Mouse (Mus musculus) lung, adult 2 months (tissue): Measurements from ENCODE around the gene Aco1. TPM values are rescaled to one million over a fixed set of nuclear protein-coding genes. Genes with fewer than 3 reads are reported as not detected.
A peak's percentile ranks its signal among the peaks of the same experiment; 100 is the strongest.
"Not testable (repeated sequence)": the region's sequence is repeated elsewhere in the genome, so short reads cannot be mapped to it uniquely, and the experiment has no call there.

Source experiments
- DNase-seq: peaks from one replicate; pipeline ENCODE4 v3.0.0; 2022
- H3K4me1 ChIP-seq: fragments of 200-500 bp; 2 replicates; pipeline ENCODE4 v1.6.1; 2011; ENCODE audit warnings: low read length; ENCODE audit not compliant: control insufficient read depth, insufficient read depth
- H3K4me3 ChIP-seq: fragments of 200-500 bp; replicated peaks from 2 replicates; pipeline ENCODE3; 2011; ENCODE audit warnings: low read depth, mild to moderate bottlenecking, control low read depth, low read length; ENCODE audit errors: extremely low read depth
- CTCF ChIP-seq: fragments of 200-500 bp; IDR thresholded peaks from 2 replicates; pipeline ENCODE4 v1.5.1; 2011; ENCODE audit warnings: mild to moderate bottlenecking, low read length, control low read depth; ENCODE audit not compliant: insufficient read depth
- POLR2A ChIP-seq: fragments of 200-500 bp; IDR thresholded peaks from 2 replicates; pipeline ENCODE4 v1.6.1; 2011; ENCODE audit warnings: low read depth, mild to moderate bottlenecking, control low read depth, low read length, borderline replicate concordance; ENCODE audit errors: extremely low read depth
- WGBS: fragments of 180-500 bp; shearing (Covaris S2); methylation state at CpG from one replicate; pipeline ENCODE4 v1.1.7; 2018; 5-methylcytosine and 5-hydroxymethylcytosine counted together
- polyA plus RNA-seq: library from polyadenylated mRNA; depleted of rRNA; stranded (reverse); fragments of >200 nt; gene quantifications from 2 replicates; pipeline ENCODE4 v1.2.3, GENCODE M21; 2012; rRNA removed

Aco1 gene
- polyA plus RNA-seq, result 28.9 and 35.4 TPM in 2 replicates

DNA sequence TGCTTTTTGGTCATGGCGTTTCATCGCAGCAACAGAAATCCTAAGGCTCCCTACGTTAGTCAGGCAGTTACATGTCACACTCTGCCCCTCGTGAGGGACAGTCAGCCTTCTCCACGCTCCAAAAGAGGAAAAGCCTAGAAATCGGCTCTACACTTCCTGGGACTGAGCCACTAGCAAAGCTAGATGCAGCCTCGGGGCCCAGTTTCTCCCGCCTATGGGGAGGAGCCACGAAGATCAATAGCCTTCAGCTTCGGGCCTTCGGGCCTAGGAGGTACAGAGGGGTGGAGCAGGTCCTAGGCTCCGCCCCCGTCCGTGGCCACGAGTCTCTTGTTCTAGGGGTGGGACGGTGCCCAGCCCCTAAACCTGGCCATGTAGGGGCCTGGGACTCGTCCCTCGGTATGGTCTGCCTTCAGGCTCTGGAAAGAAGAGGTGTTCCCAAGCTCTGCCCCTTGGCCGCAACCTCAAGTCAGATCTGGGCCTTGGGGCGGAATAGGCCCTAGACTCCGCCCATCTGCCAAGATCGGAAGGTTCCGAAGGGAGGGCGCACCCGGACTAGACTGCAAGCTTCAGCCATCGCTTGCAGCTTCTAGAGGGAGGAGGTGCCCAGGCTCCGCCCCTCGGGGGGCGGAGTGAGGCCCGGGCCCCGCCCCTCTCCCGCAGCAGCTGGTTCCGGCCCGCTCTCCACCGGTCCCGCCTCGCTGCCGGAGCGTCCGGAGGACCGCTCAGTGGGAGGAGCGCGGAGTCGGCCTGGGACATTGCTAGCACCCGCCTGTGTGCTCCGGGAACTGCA lies at the start of gene Aco1:
Gene Aco1, plus strand, starts transcription at position 339 of the 790 bp plus-strand sequence.
- peak; percentile 97 for DNase-seq
- Histone ChIP-seq H3K4me3 (peak within 1 kb of the TSS; percentile 86), H3K4me1 (peaks cover 11% of the 10 kb centered on the region; the same call in 1 of the 2 replicates)
- TF ChIP-seq POLR2A, result peak; percentile 78; the same call in 1 of the 2 replicates
- no peak for TF ChIP-seq CTCF
- under 1% methylated on average over 46 of the region's 46 CpGs for WGBS

DNA sequence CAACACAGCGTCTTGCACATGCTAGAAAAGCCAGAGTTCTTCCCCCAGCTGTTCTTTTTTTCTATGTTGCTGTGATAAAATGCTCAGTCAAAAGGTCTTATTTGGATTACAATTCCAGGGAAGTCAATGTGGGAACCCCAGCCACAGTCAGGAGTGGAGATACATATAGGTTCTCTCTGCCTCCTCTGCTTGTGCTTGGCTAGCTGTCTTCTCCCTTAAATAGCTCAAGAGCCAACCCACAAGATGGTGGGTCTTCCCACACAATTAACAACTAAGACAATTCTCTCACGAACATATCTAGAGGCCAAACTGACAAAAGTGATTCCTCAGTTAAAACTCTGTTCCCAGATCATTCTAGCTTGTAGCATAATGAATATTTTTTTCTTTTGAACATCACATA lies 47.9 kb upstream of the Aco1 start:
- Histone ChIP-seq H3K4me1 (no peaks in the 10 kb centered on the region), H3K4me3 (no peak overlapping the region)
- TF ChIP-seq CTCF, result no peak
- TF ChIP-seq POLR2A, result no peak
- no peak for DNase-seq
- 69% methylated on average over 2 of the region's 2 CpGs for WGBS

DNA sequence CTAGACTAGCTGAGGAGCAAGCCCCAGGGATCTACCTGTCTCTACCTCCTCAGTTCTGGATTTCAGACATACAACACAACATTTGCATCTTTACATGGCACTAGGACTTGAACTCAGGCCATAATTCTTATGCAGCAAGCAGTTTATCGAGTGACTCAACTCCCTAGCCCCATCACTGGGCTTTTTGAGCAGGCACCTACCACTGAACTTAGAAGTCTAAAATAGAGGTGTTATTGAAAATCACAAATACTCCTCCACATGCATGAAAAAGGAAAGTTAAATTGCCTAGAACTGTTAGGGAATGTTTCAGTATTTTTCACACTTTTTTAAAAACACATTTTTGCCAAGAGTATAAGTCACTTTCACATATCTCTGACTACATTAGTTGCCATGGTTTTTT lies 39.9 kb upstream of the Aco1 start:
- no peaks in the 10 kb centered on the region for H3K4me1 ChIP-seq
- no peak for DNase-seq
- 74% methylated on average over 1 of the region's 1 CpGs for WGBS
- no peak overlapping the region for H3K4me3 ChIP-seq
- TF ChIP-seq CTCF (no peak), POLR2A (no peak)

DNA sequence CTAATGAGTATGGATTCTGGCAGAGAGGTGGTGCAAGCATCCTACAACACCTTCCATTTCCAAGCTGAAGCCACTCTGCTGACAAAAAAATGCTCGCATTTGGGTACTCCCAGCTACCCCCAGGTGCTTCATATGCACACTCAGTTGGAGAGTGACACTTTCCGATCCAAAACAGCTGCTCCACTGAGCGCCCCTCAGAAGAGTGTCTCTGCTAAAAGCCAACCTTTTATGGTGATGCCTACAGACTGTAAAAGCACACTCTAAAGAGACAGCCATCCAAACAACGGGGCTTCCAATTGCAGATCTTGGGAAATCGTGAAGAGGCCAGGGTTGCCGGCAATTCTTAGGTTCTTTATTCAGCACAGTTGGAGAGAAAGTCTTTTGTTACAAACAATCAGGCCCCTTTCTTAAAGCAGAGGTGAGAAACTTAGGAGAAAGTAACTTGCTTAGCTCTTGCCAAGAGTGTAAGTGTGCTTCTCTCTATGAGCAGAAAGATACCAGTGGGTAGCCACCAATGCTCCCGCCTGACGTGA lies 36.8 kb upstream of the Aco1 start:
- no peak for TF ChIP-seq CTCF
- no peak for TF ChIP-seq POLR2A
- DNase-seq, result no peak
- 52% methylated on average over 8 of the region's 8 CpGs for WGBS
- H3K4me1 ChIP-seq, result no peaks in the 10 kb centered on the region
- H3K4me3 ChIP-seq, result no peak overlapping the region

DNA sequence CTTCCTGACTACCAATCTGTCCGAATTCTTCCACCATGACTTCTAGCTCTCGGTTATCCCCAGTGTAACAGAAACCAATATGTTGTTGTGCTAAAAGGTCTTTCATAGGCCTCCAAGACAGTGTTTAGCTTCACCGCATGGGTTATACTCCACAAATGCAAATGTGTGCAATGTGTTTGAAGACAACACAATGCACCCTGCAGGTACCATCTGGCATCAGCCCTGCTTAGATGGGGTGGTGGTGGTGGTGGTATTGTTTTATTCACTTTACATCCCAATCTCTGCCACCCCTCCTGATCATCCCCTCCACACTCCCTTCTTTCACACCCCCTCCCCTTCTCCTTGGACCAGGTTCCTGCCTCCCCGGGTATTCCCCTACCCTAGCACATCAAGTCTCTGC lies 34.9 kb upstream of the Aco1 start:
- Histone ChIP-seq H3K4me1 (no peaks in the 10 kb centered on the region), H3K4me3 (no peak overlapping the region)
- no peak for TF ChIP-seq CTCF
- no peak for TF ChIP-seq POLR2A
- DNase-seq, result no peak
- 86% methylated on average over 4 of the region's 4 CpGs for WGBS

DNA sequence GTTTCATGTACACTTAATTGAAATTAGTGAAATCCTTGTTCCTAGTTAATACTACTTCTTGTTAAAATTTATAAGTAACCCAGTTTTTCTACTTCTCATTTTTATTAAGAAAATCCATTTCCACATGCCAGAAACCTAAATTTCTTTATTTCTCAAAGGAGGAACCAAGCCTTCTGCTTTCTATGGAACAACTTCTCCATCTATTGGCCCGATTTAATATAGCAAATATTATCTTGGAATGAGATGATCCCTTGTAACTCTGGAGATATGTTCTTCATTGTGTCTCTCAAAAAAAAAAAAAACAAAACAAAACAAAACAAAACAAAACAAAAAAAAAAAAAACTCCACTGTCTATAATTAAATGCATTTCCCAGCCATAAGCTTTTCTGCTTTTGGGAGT lies 29.7 kb upstream of the Aco1 start:
- WGBS, result 57% methylated on average over 1 of the region's 1 CpGs
- H3K4me1 ChIP-seq, result no peaks in the 10 kb centered on the region
- TF ChIP-seq CTCF (no peak), POLR2A (no peak)
- no peak for DNase-seq
- no peak overlapping the region for H3K4me3 ChIP-seq

DNA sequence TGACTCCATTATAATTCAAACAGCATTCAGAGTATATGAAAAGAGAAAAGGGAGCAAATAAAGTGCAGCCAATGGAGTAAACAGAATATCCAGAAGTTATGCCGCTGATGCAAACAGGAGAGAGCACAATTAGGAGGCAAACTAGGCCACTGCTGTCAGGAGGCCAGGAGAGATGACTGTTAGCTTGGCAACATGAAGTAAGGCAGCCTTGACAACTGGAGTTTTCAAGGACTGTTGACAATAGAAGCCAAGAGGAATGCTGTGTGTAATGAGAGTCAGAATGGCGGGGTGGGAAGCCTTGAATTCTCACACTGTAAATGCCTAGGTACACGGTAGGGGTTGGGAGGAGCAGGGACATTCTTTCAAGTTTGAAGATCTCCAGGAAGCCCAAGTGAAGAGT lies 21.7 kb upstream of the Aco1 start:
- no peak for DNase-seq

DNA sequence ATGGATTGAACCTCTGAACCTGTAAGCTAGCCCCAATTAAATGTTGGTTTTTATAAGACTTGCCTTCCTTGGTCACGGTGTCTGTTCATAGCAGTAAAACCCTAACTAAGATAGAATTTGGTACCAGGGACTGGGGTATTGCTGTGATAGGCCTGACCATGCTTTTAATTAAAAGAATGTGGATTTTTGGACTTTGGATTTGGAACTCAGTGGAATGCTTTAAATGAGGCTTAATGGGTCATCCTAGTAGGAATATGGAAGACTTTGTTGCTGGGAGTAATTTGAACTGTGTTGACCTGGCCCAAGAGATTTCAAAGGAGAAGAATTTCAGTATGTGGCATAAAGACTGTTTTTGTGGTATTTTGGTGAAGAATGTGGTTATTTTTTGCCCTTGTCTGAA lies 20.6 kb upstream of the Aco1 start:
- DNase-seq, H3K4me3 ChIP-seq, H3K4me1 ChIP-seq: not testable (repeated sequence)
- WGBS, result 94% methylated on average over 1 of the region's 1 CpGs

More for the DNA sequence above, 21.7 kb upstream of the Aco1 start:
- no peaks in the 10 kb centered on the region for H3K4me1 ChIP-seq
- TF ChIP-seq CTCF (no peak), POLR2A (no peak)
- no peak overlapping the region for H3K4me3 ChIP-seq
- 45% methylated on average over 3 of the region's 3 CpGs for WGBS

DNA sequence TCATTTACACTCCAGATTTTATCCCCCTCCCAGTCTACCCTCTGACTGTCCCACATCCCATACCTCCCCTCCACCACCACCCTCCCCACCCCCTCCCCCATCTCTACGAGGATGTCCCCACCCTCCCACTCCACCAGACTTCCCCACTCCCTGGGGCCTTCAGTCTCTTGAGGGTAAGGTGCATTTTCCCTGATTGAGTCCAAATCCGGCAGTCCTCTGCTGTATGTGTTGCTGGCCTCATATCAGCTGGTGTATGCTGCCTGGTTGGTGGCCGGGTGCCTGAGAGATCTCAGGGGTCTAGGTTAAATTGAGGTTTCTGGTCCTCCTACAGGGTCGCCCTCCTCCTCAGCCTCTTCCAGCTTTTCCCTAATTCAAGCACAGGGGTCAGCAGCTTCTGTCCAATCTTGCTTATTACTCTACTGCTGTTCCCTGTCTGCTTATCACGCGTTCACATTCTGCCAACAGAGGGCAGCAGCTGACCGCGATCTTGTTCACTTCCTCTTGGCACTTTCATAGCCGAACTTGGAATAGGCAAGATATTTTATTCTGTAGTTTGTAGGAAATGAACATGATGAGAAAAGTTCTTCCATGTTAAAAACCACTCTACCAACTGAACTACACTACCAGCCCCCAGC lies 8.3 kb upstream of the Aco1 start:
- WGBS, result 14% methylated on average over 9 of the region's 9 CpGs
- peak; percentile 79 for DNase-seq
- TF ChIP-seq POLR2A (no peak), CTCF (peak; percentile 99)
- no peak overlapping the region for H3K4me3 ChIP-seq
- H3K4me1 ChIP-seq, result no peaks in the 10 kb centered on the region

DNA sequence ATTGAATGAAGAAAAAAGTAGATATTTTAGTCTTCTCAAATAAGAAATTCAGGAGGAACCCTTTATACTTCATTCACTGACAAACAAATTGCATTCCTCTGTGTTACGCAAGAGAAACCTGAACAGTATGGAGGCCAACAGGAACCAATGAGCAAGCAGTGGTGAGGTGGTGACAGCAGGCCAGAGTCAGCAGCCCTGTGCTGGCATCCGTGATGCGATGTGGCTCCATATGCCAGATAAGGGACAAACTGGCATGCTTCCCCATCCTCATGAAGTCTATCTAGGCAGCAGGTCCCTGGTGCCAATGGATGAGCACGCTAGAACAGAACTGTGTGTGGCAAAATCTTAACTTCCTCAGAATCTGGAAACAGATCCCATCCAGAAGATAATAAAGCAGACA lies 6.4 kb upstream of the Aco1 start:
- WGBS, result 86% methylated on average over 4 of the region's 4 CpGs

More for the DNA sequence above, 6.4 kb upstream of the Aco1 start:
- Histone ChIP-seq H3K4me3 (no peak overlapping the region), H3K4me1 (no peaks in the 10 kb centered on the region)
- DNase-seq, result no peak
- TF ChIP-seq POLR2A, result no peak
- no peak for TF ChIP-seq CTCF
